Mouse (Mus musculus): ENCODE results near the gene Znhit3.

DNA sequence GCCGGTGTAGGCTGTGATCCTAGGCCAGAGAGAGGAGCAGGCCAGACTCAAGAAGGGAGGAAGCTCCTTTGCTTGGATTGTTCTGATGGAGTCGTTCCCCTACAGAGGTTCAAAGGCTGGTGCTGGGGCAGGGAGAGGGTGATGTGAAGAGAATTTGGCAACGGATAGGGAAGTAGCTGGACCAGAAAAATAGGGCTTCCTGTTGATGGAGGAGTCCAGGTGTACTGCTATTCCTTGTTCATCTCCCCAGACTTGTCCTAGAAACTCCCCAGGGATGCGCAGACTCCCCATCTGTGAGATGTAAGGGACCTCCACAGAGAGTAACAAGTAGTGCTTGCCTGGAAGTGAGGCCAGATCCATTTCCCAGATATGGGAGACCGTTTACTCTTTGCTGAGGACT, 40.2 kb upstream of the Znhit3 start:
- TF ChIP-seq GATA1 (IDR thresholded peaks at IDR 0.05; ENCODE audit: borderline replicate concordance, low read length), result no peak
- TF ChIP-seq FLI1 (IDR thresholded peaks at IDR 0.05; ENCODE audit: low read length), result no peak
